Mouse (Mus musculus) kidney, embryonic 16.5 days (tissue): ENCODE results near the gene Gm10974. TPM values are rescaled to one million over a fixed set of nuclear protein-coding genes. Genes with fewer than 3 reads are reported as not detected.

Experiments
- ATAC-seq: fragments of 200-750 bp; cut with Nextera tagmentation; 2 replicates; pipeline ENCODE4 v1.8.0; 2017; ENCODE audit warnings: moderate TSS enrichment; ENCODE audit not compliant: low FRiP score, low TSS enrichment
- H3K27ac ChIP-seq: fragments of 300-500 bp; sonication (generic); 2 replicates; pipeline ENCODE4 v1.5.1; 2014; ENCODE audit warnings: low read length
- H3K27me3 ChIP-seq: fragments of 300-500 bp; sonication (generic); 2 replicates; pipeline ENCODE4 v1.6.1; 2014; ENCODE audit warnings: low read length, control low read depth, mixed read lengths; ENCODE audit not compliant: insufficient read depth
- H3K36me3 ChIP-seq: fragments of 300-500 bp; sonication (generic); 2 replicates; pipeline ENCODE4 v1.6.1; 2014; ENCODE audit warnings: low read length, control low read depth, mixed read lengths; ENCODE audit not compliant: insufficient read depth
- H3K4me1 ChIP-seq: fragments of 300-500 bp; sonication (generic); 2 replicates; pipeline ENCODE4 v1.6.1; 2014; ENCODE audit warnings: low read length, control low read depth, mixed read lengths; ENCODE audit not compliant: insufficient read depth
- H3K4me2 ChIP-seq: fragments of 300-500 bp; sonication (generic); replicated peaks from 2 replicates; pipeline ENCODE4 v1.6.1; 2014; ENCODE audit warnings: low read depth, low read length
- H3K4me3 ChIP-seq: fragments of 300-500 bp; sonication (generic); 2 replicates; pipeline ENCODE4 v1.5.1; 2014; ENCODE audit warnings: mild to moderate bottlenecking, low read length
- H3K9ac ChIP-seq: fragments of 300-500 bp; sonication (generic); replicated peaks from 2 replicates; pipeline ENCODE4 v1.6.1; 2014; ENCODE audit warnings: low read length
- H3K9me3 ChIP-seq: fragments of 300-500 bp; sonication (generic); 2 replicates; pipeline ENCODE4 v1.6.1; 2016; ENCODE audit warnings: low read length, control low read depth
- WGBS: fragments of 180-500 bp; shearing (Covaris S2); extraction: QIAGEN DNeasy Blood & Tissue Kit; methylation state at CpG from one replicate; pipeline ENCODE4 v1.1.7; 2014; 5-methylcytosine and 5-hydroxymethylcytosine counted together
- polyA plus RNA-seq: library from polyadenylated mRNA; unstranded; fragments of >200 nt; fragmentation: Nextera tagmentation; extraction: Ambion mirVana; gene quantifications from 2 replicates; pipeline ENCODE4 v1.2.1, GENCODE M21; 2015

Gene Gm10974
- polyA plus RNA-seq, 1 experiment from 2014 or later = not detected

DNA sequence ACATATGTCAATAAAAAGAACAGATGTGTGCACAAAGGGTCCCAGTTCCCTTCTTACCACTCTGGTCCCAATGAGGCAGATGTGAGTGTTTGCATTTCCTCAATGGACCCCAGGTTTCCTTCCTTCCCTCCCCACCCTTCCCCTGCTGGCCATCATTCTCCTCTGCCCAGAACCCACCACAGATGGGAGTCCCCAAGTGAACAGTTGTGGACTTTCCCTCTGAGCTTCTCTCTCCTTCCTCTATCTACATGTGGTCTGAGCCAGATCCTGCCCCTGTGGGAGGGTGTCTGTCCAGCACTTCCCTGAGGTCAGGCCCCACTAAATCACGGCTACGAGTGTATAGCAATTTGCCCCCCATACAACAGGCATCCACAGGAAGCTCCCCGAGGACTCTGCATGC is 10.8 kb upstream of the Gm10974 start:
- ATAC-seq = peak; percentile 27; the same call in 1 of the 2 replicates
- H3K4me1 ChIP-seq = peaks cover 6% of the 10 kb centered on the region; the same call in 1 of the 2 replicates
- no peaks in the 10 kb centered on the region for H3K27me3 ChIP-seq
- H3K4me2 ChIP-seq = no peak overlapping the region
- H3K9ac ChIP-seq = no peak overlapping the region
- 23% methylated on average over 3 of the region's 3 CpGs for WGBS
- peaks cover 6% of the 10 kb centered on the region; the same call in 1 of the 2 replicates for H3K36me3 ChIP-seq
- no peak overlapping the region for H3K4me3 ChIP-seq
- H3K27ac ChIP-seq = no peak overlapping the region
- H3K9me3 ChIP-seq = no peaks in the 10 kb centered on the region

DNA sequence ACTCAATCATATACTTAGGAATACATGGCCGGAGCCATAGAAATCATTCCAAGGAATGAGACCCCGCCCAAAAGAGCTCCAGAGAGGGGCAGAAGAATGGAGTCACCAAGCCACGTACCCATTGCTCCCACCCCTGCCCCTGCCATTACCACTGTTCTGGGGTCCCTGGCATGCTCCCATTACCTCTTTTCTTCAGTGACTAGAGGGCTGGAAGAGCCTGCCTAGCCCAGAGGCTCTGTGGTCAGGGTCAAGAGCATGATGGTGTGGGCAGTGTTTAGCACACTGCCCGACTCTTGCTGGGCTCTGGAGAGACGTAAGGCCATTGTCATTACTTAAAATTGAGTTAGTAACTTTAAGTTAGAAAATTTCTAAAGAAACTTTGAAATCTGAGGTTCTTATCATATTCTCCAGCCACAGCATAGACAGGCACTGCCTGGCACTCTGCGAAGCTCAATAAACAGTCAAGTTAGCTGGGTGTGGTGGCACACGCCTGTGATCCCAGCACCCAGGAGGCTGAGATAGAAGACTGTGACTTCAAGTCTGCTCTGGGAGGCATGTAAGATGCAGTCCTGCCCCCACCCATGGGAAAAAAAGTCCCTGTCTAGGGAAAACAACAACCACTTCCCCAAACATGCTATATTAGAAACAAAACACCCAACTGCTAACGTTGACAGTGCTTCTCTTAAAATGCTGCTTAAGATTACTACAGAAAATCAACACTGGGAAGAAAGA is 9.7 kb upstream of the Gm10974 start:
- no peak for ATAC-seq
- Histone ChIP-seq H3K4me3 (no peak overlapping the region), H3K9ac (no peak overlapping the region), H3K27me3 (no peaks in the 10 kb centered on the region), H3K27ac (no peak overlapping the region), H3K4me2 (no peak overlapping the region), H3K36me3 (peaks cover 12% of the 10 kb centered on the region; the same call in 1 of the 2 replicates), H3K4me1 (peaks cover 4% of the 10 kb centered on the region; the same call in 1 of the 2 replicates), H3K9me3 (peaks cover 6% of the 10 kb centered on the region; the same call in 1 of the 2 replicates)
- WGBS = 88% methylated on average over 8 of the region's 8 CpGs

DNA sequence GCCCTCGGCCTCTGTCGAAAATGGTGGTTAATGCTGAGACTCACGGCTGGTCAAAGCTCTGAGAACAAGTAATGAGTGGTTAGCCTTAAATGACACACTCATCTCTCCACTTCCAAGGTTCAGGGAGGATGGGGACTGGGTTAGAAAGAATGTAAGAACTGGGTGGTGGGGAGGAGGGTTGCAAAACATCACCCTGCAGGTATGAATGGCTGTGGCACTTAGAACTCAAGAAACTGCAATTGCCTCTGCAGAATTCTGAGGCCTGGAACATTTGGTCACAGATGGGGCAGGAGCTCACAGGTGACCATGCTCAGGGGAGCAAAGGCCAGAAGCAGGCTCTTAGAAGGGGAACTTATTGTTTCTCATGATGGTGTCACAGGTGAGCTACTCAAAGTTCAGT is 7.2 kb upstream of the Gm10974 start:
- H3K27me3 ChIP-seq = no peaks in the 10 kb centered on the region
- no peak overlapping the region for H3K4me3 ChIP-seq
- H3K36me3 ChIP-seq = peaks cover 17% of the 10 kb centered on the region; the same call in 1 of the 2 replicates
- H3K27ac ChIP-seq = no peak overlapping the region
- WGBS = 94% methylated on average over 3 of the region's 3 CpGs
- H3K4me1 ChIP-seq = peaks cover 4% of the 10 kb centered on the region; the same call in 1 of the 2 replicates
- H3K9ac ChIP-seq = no peak overlapping the region
- H3K4me2 ChIP-seq = no peak overlapping the region
- peaks cover 20% of the 10 kb centered on the region for H3K9me3 ChIP-seq
- ATAC-seq = no peak

DNA sequence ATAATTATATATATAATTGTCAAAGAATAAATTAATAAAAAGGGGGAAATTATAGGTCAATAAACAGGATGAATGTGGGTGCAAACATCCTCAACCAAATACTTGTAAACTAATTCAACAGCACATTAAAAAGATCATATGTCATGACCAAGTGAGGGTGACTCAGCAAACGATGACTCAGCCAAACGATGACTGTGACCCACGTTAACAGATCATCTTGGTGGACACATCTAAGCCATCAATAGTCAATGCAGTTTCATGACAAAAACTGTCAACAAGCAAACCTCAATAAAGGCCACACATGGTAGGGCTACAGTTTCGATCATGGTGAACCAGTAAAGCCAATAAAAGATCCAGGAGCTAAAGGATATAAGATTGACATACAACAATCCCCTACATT is 6.7 kb upstream of the Gm10974 start:
- Histone ChIP-seq H3K4me3 (no peak overlapping the region), H3K4me2 (no peak overlapping the region), H3K4me1 (peaks cover 4% of the 10 kb centered on the region; the same call in 1 of the 2 replicates), H3K9ac (no peak overlapping the region), H3K9me3 (peaks cover 20% of the 10 kb centered on the region), H3K36me3 (peaks cover 17% of the 10 kb centered on the region; the same call in 1 of the 2 replicates), H3K27ac (no peak overlapping the region), H3K27me3 (no peaks in the 10 kb centered on the region)
- WGBS = 88% methylated on average over 4 of the region's 4 CpGs
- no peak for ATAC-seq

DNA sequence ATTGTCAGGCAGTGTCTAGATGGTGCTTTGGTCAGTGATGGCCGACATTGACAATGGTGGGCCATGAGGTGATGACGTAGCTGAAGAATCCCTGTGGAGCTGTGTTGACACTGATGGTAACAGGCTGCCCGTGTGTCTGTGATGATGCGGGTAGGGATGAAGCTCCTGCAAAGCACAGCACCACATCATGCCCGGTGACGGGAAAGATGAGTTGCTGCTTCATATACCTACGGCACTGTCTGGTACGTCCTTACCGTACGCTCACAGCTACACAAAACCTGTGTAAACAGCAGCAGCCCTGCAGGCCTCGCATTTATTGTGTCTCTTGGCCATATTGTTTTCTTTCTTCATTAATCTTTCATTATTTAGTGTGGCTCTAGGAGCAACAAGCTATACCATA is 1.2 kb upstream of the Gm10974 start:
- H3K27me3 ChIP-seq = no peaks in the 10 kb centered on the region
- H3K9me3 ChIP-seq = peaks cover 20% of the 10 kb centered on the region
- no peak overlapping the region for H3K9ac ChIP-seq
- ATAC-seq = no peak
- no peak overlapping the region for H3K4me3 ChIP-seq
- no peak overlapping the region for H3K27ac ChIP-seq
- H3K4me2 ChIP-seq = no peak overlapping the region
- WGBS = 93% methylated on average over 11 of the region's 11 CpGs
- H3K4me1 ChIP-seq = peaks cover 17% of the 10 kb centered on the region
- H3K36me3 ChIP-seq = peaks cover 19% of the 10 kb centered on the region; the same call in 1 of the 2 replicates

DNA sequence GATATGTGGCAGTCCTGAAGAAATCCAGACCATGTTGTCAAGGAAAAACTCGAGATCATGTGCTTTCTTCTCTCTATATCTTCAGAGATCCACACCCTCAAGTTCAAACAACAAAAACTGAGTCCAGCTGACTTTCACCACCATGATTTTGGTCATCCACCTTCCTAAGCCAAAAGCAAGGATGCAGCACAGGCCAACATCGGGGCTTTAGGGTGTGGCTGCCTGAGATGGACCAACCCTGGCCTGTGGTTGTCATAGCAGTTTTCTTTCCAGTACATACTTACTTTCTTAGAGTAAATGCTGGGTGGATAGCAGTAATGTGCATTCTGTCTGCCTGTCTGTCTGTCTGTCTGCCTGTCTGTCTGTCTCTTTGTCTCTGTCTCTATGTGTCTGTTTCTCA is 294 bp upstream of the Gm10974 start:
- no peak for ATAC-seq
- Histone ChIP-seq H3K27me3 (no peaks in the 10 kb centered on the region), H3K36me3 (peaks cover 11% of the 10 kb centered on the region; the same call in 1 of the 2 replicates), H3K4me2 (no peak overlapping the region), H3K27ac (no peak overlapping the region), H3K9me3 (peaks cover 16% of the 10 kb centered on the region), H3K4me3 (no peak overlapping the region), H3K4me1 (peaks cover 26% of the 10 kb centered on the region), H3K9ac (no peak overlapping the region)
- WGBS = 79% methylated on average over 2 of the region's 2 CpGs

DNA sequence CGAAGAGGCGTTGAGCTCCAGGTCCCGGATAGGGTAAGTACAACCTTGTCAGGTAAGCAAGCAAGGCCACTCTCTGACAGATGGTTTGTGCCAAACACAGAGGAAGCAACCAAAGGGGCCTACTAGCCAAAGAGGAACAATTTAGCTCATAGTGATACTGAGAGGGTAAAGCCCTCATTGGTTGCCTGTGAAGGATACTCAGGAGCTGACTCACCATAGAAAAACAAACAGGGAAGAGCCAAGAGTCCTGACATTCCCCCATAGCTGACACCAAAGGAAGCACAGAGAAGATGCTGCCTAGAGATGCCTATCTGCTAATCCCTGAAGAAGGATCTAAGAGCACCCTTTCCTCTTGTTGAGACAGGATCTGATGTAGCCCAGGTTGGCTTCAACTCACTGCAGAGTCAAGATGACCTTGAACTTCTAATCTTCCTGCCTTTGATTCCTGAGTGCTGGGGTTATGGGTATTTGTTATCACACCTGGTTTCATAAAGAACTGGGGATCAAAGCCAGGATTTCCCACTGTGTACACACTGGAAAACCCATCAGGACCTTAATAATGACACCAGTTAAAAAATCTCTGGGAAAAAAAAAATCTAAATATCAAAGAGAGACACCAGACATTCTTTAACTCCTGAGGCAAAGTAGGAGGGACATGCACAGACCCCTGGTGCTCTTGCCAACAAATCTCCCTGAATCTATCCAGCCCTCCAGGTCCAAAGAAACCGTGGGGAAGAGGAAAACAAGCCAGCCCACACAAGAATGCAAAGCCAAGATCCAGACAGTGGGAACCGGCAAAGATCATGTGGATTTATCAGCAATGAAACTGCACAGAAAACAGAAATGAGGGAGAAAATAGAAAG is 3.6 kb downstream of the Gm10974 start:
- ATAC-seq = no peak
- no peak overlapping the region for H3K4me3 ChIP-seq
- H3K27me3 ChIP-seq = no peaks in the 10 kb centered on the region
- 0 out of 2 replicates have a peak, but pooled peaks cover 2% of the 10 kb centered on the region for H3K36me3 ChIP-seq
- H3K9me3 ChIP-seq = no peaks in the 10 kb centered on the region
- 66% methylated on average over 5 of the region's 5 CpGs for WGBS
- H3K27ac ChIP-seq = peak overlapping the region; percentile 75
- peaks cover 30% of the 10 kb centered on the region for H3K4me1 ChIP-seq
- H3K9ac ChIP-seq = no peak overlapping the region
- H3K4me2 ChIP-seq = no peak overlapping the region

DNA sequence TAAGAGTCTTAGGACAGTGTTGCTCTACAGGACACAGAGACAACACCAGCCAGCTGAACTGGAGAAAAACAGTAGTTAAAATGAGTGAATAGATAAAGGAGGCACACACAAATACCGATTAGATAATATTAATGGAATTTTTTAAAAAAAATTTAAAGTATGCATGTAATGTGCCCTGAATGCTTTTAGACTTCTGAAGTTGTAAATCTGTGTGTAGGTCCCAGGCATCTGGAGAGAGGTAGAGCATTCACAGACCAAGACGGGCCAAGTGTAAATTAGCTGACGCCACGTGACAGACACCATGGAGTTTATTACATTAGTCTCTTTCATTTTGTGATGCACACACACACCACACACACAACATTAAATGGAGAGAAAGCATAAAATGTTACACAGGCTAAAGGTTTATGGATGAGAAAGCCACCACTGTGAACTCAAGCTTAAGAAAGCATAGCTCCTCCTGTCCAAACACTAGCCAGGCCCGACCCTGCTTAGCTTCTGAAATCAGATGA is 4.3 kb downstream of the Gm10974 start:
- Histone ChIP-seq H3K27ac (peak overlapping the region; percentile 75), H3K4me1 (peaks cover 30% of the 10 kb centered on the region), H3K9ac (no peak overlapping the region), H3K4me2 (no peak overlapping the region), H3K9me3 (no peaks in the 10 kb centered on the region), H3K27me3 (no peaks in the 10 kb centered on the region), H3K4me3 (no peak overlapping the region), H3K36me3 (no peaks in the 10 kb centered on the region)
- WGBS = 46% methylated on average over 5 of the region's 5 CpGs
- ATAC-seq = no peak

DNA sequence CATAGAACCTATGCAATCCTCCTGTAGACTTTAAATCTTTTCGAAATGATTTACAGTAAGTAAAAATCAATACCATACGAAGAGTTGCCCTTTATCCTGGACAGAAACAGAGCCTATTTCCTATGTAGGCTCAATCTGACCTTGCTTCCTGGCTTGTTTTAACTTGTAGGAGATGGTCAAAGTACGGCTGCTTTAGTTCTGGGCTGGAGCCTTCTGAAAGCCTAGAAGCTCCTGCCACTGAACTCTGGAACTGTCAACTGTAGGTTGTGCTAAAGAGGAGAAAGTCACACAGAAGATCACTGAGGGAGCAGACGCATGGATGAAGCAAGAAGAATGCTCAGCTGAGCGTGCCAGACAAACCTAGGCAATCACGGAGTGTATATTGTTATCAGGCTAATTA is 5.3 kb downstream of the Gm10974 start:
- Histone ChIP-seq H3K27me3 (no peaks in the 10 kb centered on the region), H3K4me3 (no peak overlapping the region), H3K9me3 (no peaks in the 10 kb centered on the region), H3K36me3 (no peaks in the 10 kb centered on the region), H3K27ac (0 out of 2 replicates have a peak overlapping the region, but pooled peaks have one; percentile 9), H3K4me1 (peaks cover 24% of the 10 kb centered on the region), H3K4me2 (no peak overlapping the region), H3K9ac (no peak overlapping the region)
- no peak for ATAC-seq
- WGBS = 77% methylated on average over 6 of the region's 6 CpGs
